Mouse (Mus musculus): Measurements from ENCODE around the gene Pkp4.

The Pkp4 gene

DNA sequence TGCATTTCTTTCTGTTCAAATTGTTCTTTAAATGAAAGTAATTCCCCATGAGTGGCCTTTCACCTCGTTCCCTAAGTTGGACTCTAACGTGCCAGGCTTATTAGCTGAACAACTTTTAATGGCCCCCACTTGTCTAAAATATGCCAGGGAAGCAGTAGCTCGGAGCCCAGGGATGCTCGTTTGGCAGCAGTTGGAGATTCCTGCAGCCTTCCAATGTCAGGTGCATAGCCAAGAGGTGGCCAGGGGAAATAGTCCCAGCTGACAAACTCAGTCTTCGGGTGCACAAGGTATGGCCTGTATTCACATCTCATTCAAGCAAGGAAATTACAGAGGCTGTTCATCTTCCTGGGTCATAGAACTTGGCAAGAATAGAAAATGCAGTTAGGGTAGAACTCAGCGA, 112.1 kb downstream of the Pkp4 start:
- DNase-seq (ENCODE audit: low spot score in 2 of 2): no peak

DNA sequence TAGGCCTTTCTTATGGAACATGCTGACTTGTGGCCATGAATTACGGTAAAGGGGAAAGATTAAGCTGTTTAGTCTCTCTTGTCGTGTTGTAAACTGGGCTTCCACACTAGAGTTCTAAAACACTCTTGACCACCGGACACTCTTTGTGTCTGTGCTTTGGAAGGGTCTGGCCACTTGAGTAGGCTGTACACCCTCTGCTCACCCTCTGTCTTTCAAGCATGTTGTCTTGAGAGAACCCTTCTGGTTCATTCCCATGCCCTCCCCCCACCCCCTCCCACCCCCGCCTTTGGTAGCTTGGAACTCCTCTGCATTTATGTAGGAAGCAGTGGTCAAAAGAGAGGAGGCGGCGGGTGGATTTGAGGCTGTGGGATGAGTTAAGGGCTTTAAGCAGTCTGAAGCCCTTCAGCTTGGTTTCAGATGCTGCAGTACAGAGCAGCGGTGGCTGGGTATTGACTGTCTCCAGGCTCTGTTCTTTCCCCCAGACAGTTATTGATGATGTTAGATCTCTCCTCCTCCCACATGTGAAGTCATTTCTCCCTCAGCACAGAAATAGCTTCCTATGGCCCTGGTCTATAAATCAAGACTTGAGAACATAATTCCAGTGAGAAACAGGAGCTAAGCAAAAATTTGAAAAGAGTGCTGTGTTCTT, 120.4 kb downstream of the Pkp4 start:
- DNase-seq (ENCODE audit: low spot score in 2 of 2): no peak

DNA sequence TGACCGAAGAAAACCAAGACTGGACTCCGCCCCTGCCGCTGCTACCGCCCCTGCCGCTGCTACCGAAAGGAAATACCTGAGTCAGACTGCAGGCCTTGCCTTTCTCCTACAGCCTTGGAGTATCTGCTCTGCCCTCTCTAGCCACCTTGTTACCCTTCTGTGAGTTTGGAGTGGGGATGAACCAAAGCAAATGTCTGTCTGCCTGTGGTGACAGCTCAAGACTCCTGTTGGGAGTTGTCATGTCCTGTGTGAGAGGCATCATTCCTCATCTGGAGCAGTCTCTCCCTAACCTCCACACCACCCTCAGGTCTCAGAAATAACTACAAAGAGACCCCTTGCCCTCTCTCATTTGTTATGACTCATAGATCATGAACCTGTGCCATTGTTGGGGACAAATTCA, 122.3 kb downstream of the Pkp4 start:
- DNase-seq (ENCODE audit: low spot score in 2 of 2): no peak

GRCm38 (mm10) chr2:59284216-59284615, 123.6 kb downstream of the Pkp4 start:
- no peak for DNase-seq (ENCODE audit: low spot score in 2 of 2)

DNA sequence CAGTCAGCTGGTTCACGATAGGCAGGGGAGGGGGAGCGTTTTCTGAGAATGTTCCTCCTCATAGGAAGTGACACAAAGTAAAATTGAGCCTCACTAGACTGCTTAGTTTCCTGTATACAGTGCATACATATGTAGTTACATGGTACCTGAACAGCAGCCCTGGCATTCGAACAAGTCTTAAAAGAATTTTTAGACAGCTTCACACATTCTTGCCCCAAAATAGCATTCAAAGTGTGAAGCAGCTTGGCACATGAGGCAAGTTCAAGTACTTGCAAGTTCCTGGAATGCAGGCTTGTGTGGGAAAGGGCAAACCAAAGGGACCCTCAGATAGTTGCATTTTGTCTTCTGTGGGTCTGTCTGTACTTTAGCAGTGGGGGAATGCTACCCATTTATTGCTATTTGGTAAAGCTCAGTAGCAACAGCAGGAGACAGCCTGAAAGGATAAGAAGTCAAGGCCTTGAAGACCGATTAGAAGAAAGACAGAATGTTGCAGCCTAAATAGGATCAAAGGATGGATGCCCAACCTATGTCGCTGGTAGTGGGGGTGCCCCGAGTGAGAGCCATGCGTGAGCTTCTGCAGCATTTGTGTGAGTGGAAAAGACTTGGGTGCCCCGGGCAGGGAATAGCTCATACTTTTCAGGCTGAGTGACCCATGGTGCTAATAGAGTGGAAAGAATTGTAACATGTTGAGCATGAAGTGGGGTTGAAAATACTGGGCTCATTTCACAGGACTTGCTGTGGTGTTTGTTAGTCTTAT, 124.3 kb downstream of the Pkp4 start:
- no peak for DNase-seq (ENCODE audit: low spot score in 2 of 2)

DNA sequence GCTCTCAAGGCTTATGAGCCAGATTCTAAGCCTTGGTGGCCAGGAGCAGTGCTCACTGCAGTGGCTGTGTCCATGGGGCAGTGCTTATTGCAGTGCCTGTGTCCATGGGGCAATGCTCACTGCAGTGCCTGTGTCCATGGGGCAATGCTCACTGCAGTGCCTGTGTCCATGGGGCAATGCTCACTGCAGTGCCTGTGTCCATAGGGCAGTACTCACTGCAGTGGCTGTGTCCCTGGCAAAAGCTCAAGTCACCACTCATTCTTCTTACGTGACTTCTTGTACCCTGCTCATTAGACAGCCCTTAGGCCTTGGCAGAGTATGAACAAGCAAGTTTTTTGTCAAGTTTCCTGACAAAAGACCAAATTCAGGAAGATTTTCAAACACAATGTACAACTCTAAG, 124.9 kb downstream of the Pkp4 start:
- no peak for DNase-seq (ENCODE audit: low spot score in 2 of 2)

DNA sequence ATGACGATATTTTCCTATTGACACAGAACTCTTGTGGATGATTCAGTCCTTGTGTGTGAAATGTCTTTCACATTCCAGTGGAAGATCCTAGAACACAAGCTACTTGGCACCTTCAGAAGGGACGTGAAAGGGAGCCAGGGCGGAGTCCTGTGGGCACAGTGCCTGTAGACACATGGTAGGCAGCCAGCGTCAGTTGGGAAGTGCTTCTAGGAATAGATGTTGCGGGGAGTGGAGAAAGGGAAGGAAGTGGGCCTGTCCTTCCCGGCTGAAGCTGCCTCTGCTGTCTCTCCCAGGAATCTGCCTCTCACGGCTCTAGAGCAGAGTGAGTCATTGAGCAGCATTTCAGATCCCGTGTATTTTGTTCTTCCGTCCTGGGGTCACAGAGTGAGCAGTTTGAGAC, 125.6 kb downstream of the Pkp4 start:
- no peak for DNase-seq (ENCODE audit: low spot score in 2 of 2)

DNA sequence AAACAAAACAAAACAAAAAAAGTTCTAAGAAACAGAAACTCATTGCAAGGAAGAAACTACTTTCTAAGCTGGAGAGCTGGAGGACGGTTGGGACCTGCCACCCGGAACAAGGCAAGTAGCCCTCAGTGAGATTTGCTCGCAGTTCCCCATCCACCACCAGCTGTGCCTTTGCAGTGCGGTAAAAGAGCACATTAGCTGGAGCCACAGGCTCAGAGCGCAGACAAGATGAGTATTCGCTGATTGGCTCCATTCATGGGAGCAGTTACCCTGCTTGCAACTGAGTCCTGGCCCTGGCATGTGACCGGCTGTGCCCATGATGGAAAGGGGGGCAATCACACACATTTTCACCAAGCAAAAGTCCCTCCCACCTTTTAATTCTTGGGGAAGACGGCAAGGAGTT, 127.0 kb downstream of the Pkp4 start:
- no peak for DNase-seq (ENCODE audit: low spot score in 2 of 2)

DNA sequence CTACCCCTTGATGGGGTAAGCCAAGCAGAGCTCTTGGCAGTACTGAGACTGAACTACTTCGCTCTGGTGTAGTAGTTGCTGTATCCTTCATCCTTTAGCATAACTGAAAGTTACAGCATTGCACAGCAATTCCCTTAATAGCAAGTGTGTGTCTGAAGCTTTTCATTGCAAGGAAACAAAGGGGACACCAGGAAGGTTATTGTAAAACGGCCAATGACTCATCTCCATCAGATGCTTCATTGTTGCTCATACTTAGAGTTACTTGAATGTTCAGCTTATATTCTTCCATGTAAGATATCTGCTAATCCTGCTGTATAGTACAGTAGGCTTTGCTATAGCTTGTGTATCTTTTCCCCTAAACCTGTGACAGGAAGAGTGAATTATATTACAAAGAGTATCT, 128.8 kb downstream of the Pkp4 start:
- no peak for DNase-seq (ENCODE audit: low spot score in 2 of 2)

- no peak for DNase-seq (ENCODE audit: low spot score in 2 of 2)
Measured at GRCm38 (mm10) chr2:59290391-59290790, 129.7 kb downstream of the Pkp4 start.

DNA sequence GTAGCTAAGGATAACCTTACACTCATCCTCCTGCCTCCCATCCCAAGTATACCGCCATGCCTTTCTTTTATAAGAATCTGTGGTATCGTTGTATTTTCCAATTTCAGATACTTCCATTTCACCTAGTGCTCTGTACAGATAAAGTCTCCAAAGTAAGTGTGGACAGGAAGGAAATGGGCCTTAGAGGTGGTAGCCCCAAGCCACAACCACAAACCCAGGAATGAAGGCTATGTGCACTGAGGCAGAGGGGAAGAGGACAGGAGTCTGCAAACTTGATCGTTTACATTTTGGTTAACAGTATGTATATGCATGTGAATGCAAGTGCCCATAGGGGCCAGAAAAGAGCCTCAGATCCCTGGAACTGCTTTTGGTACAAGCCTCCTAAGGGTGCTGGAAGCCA, 139.2 kb downstream of the Pkp4 start:
- DNase-seq (ENCODE audit: low spot score in 2 of 2): no peak

DNA sequence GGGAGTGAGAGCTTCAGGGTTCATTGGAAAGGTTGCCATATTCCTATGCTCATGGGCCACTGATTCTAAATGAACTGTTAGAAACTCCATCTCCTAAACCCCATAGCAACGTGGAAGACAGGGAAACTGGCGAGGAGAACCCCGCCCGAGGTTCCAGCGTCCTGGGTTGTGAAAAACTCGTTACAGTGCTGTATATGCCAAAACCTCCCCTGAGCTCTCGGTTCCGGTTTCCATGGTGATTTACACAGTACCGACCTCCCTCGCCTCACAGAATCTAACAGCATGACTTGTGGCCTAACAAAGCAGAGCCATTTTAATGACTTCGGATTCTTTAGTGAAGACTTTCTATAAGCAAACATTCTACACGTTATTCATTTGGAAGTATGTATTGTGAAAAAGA, 141.0 kb downstream of the Pkp4 start:
- DNase-seq (ENCODE audit: low spot score in 2 of 2): no peak

DNA sequence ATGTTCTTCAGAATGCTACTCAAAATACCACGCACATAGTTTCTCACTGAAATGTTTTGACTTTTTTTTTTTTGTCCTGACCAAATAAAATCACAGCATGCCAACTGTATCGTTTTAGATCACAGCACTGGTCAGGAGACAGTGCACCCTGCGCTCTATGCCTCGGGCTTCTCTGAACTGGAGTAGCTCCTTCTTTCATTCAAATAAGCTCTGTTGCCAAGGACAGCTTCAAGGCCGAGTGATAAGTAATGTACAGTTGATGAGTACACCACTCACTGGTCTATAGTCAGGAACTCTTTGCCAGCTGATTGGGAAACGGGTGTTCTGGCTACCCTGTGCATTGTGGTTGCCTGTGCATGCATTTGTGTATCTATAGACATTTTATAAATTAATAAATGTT, 141.8 kb downstream of the Pkp4 start:
- DNase-seq (ENCODE audit: low spot score in 2 of 2): no peak

DNA sequence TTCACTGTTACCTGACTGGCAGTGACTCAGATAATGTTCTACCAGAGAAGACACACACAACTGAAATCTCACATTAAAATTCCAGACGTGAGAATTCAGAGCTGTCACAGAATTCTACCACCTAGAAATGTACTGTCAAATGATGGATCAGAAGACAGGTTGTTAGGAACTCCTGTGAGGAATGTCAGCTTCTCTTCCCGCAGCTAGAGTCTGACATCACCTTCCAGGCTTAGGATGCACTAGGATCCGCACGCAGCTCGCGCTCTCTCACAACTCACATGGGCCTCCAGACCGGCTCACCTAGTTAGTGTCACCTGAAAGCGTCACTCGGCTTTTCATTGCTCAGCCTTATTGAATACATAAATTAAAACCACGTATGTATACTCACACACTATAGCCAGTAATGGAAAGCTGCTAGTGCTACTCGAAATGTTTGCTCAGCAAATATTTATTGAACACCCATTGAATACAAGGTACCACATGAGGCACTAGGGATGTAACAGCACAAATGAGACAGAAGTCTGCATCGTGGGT, 142.9 kb downstream of the Pkp4 start:
- no peak for DNase-seq (ENCODE audit: low spot score in 2 of 2)

- no peak for DNase-seq (ENCODE audit: low spot score in 2 of 2)
Measured at GRCm38 (mm10) chr2:59307302-59307701, 146.7 kb downstream of the Pkp4 start.

DNA sequence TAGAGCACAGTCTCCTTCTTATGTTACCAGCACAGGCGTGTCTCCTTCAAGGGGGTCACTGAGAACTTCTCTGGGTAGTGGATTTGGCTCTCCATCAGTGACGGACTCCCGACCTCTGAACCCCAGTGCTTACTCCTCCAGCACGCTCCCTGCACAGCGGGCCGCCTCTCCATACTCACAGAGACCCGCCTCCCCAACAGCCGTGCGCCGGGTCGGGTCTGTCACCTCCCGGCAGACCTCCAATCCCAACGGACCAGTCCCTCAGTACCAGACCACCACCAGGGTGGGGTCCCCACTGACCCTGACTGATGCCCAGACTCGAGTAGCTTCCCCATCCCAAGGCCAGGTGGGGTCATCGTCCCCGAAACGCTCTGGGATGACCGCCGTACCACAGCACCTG, 147.4 kb downstream of the Pkp4 start:
- no peak for DNase-seq (ENCODE audit: low spot score in 2 of 2)

- DNase-seq (ENCODE audit: low spot score in 2 of 2): no peak
Measured at GRCm38 (mm10) chr2:59313293-59313692, 152.6 kb downstream of the Pkp4 start.

GRCm38 (mm10) chr2:59318631-59319030, 158.0 kb downstream of the Pkp4 start:
- DNase-seq (ENCODE audit: low spot score in 2 of 2): no peak

GRCm38 (mm10) chr2:59327946-59328345, 167.3 kb downstream of the Pkp4 start:
- no peak for DNase-seq (ENCODE audit: low spot score in 2 of 2)

- DNase-seq (ENCODE audit: low spot score in 2 of 2): no peak
Measured at GRCm38 (mm10) chr2:59331093-59331492, 170.4 kb downstream of the Pkp4 start.

DNA sequence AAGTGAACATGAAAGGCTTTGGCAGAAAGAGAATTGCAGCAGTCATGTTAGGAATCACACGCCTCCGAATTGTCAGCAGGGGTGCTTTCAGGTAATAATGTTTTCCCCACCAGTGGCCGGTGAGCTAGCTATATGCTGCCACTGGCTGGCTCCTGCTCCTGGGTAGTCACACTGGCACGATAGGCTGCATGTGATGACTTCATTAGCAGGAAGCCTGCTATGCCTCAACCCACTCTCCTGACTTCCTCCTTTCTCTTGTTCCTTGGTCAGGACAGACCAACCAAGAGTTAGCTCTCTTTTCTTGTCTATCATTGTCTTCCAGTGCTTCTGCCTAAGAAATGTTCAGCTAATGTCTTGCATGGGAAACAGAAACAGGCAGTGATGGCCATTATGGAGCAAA, 171.9 kb downstream of the Pkp4 start:
- DNase-seq (ENCODE audit: low spot score in 2 of 2): no peak

- DNase-seq (ENCODE audit: low spot score in 2 of 2): no peak
Measured at GRCm38 (mm10) chr2:59338501-59338900, 177.9 kb downstream of the Pkp4 start.

GRCm38 (mm10) chr2:59338926-59339325, 178.3 kb downstream of the Pkp4 start:
- DNase-seq (ENCODE audit: low spot score in 2 of 2): no peak
